Mouse (Mus musculus) bone marrow, adult 2 months (tissue): Measurements from ENCODE around the gene Minos1.

ENCODE experiments used
- CTCF ChIP-seq: fragments of 200-500 bp; IDR thresholded peaks from 2 replicates; pipeline ENCODE4 v1.5.1; 2011; ENCODE audit warnings: low read length, control low read depth; ENCODE audit not compliant: control insufficient read depth, insufficient read depth
- POLR2A ChIP-seq: fragments of 200-500 bp; IDR thresholded peaks from 2 replicates; pipeline ENCODE4 v1.6.1; 2011; ENCODE audit warnings: low read depth, mild to moderate bottlenecking, control low read depth, low read length, borderline replicate concordance; ENCODE audit not compliant: control insufficient read depth

DNA sequence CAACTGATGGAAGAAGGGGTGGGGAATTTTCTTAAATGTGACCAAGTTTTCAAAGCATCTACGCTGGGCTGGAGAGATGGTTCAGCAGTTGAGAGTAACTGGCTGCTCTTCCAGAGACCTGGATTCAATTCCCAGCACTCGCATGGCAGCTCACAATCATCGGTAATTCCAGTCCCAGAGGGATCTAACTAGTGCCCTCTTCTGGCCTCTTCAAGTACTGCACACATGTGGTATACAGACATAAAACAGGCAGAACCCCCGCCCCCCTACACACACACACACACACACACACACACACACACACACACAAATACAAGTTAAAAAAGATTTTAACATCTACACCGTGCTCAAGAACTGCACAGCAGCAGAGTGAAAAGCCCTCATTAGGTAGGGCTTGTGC is 15.2 kb downstream of the Minos1 start:
- TF ChIP-seq POLR2A, result no peak
- TF ChIP-seq CTCF, result 0 out of 2 replicates have a peak, but pooled peaks have one; percentile 22
